Mouse (Mus musculus) layer of hippocampus, adult 2 months (tissue): ENCODE measurements around the gene Masp1. TPM values are rescaled to one million over a fixed set of nuclear protein-coding genes. Genes with fewer than 3 reads are reported as not detected.
A peak's percentile ranks its signal among the peaks of the same experiment; 100 is the strongest.

Experiments
- DNase-seq, 2 experiments: peaks; one replicate each; pipeline ENCODE4 v3.0.0; 2022; ENCODE audit warnings: low spot score in 2 of 2
- H3K27ac ChIP-seq: fragments of 200-600 bp; 2 replicates; pipeline ENCODE4 v1.8.1; 2022
- H3K4me3 ChIP-seq: fragments of 200-600 bp; 2 replicates; pipeline ENCODE4 v1.8.1; 2022; ENCODE audit warnings: mild to moderate bottlenecking
- CTCF ChIP-seq: fragments of 200-600 bp; conservative IDR thresholded peaks from 2 replicates; pipeline ENCODE4 v1.8.1; 2022; ENCODE audit warnings: antibody characterized with exemption, mild to moderate bottlenecking, moderate library complexity
- total RNA-seq, 2 experiments: library from RNA; stranded (reverse); gene quantifications; 2 replicates each; pipeline ENCODE4 v1.2.3; 2021

Gene Masp1
- total RNA-seq, 2 experiments from 2014 or later: 12.4 to 12.6 TPM

DNA sequence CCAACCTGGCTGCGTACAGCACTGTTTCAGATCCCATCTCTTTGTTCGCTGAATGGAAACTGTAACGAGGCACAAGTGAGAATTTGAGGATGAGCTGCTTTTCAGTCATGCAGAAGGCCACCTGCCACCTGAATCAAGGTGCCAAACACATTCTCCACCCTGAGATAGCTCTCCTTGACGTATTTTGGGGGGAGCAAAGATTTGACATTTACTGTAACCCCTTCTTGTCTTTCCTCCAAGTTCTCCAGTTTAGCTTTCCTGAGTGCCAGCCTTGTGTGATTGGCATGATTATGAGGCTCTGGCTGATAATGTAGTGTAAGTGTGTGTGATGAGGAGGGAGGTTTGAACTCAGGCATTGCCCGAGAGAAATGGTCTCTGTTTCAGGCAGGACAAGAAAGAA, 1.5 kb upstream of the Masp1 start:
- H3K27ac ChIP-seq: no peak overlapping the region
- TF ChIP-seq CTCF: no peak
- no peak overlapping the region for H3K4me3 ChIP-seq
- no peak for DNase-seq

DNA sequence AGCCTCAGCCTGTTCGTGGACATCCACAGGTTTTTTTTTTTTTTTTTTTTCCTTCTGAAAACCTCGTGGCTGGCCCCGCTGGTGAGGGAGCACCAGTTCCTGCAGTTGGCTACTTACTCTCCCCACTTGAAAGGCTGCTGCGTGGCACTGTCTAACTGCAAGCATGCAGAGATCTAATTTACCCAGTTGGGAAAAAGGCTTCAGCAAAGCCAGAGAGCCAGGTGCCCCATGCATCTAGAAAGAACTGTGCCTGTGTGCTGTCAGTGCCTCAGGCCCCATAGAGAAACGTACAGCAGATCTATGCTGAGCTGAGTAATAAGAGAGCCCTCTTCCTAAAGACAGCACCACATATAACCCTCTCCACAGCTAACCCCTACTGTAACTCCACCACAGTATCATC, 477 bp upstream of the Masp1 start:
- DNase-seq: no peak
- TF ChIP-seq CTCF: no peak
- peak overlapping the region; percentile 89; the same call in 1 of the 2 replicates for H3K27ac ChIP-seq
- H3K4me3 ChIP-seq: no peak overlapping the region; the same call in 1 of the 2 replicates

DNA sequence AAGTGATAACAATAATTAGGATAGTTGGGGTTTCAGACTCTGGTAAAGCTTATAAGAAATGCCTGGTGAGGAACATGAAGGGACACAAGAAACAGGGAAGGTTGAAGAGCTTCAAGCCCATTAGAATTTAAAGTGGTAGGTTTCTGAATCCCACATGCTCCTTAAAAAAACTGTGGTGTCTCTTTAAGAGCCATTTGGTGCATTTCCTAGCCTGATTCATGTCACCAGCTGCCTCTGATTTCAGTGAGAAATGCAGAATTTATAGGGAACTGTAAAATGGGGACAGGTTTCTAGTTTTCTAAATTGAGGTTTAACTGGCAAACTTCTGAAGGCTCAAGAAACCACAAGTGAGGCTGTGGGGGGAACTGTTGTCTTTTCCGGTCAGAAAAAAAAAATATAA, 844 bp downstream of the Masp1 start:
- DNase-seq: no peak
- no peak for TF ChIP-seq CTCF
- Histone ChIP-seq H3K4me3 (peak overlapping the region; percentile 62), H3K27ac (peak overlapping the region; percentile 89)

GRCm38 (mm10) chr16:23518567-23519369, 1.8 kb downstream of the Masp1 start:
- peak overlapping the region; percentile 89 for H3K27ac ChIP-seq
- no peak for TF ChIP-seq CTCF
- peak in 1 of 2 experiments; percentile 30 for DNase-seq
- peak overlapping the region; percentile 62; the same call in 1 of the 2 replicates for H3K4me3 ChIP-seq

DNA sequence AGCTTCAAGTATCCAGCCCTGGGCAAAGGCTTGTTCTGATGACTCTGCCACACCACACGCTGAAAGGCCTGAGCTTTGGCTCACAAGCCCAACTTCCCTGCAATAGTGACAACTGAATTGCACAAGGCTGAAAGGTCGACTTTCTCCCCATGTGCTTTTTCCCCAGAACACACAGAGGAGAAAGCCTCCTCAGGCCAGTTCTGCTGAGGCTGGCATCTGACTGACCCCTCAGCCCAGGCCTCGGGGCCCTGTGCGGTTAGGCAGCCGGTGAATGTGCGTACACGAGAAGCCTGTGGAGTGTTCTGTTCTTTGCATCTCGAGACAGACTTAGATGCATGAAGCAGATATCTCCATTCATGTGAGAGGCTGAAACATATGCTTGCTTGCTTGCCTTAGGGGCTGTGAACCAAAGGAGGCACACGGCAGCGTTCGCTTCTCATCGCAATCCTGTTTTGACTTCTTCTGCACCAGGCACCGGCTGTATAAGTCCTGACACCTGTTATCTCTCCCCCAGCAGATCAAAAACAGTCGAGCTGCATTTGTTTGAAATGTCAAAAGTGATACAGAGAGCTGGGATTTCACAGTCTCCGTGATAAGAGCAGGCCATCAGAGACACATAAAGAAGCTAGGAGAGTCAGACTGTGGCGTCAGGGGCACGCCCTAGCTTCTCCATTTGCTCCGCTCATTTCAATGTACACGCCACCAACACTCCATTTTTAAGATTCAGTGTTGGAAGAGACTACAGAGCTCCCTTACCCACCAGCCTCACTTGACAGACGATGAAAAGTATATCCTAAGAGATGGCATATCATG, 2.7 kb downstream of the Masp1 start:
- peak in 1 of 2 experiments; percentile 47 for DNase-seq
- no peak for TF ChIP-seq CTCF
- peak overlapping the region; percentile 7; the same call in 1 of the 2 replicates for H3K4me3 ChIP-seq
- H3K27ac ChIP-seq: peak overlapping the region; percentile 89

GRCm38 (mm10) chr16:23517230-23517629, 3.4 kb downstream of the Masp1 start:
- peak overlapping the region; percentile 89; the same call in 1 of the 2 replicates for H3K27ac ChIP-seq
- TF ChIP-seq CTCF: no peak
- H3K4me3 ChIP-seq: no peak overlapping the region
- DNase-seq: no peak

GRCm38 (mm10) chr16:23516606-23517005, 4.0 kb downstream of the Masp1 start:
- Histone ChIP-seq H3K27ac (peak overlapping the region; percentile 32; the same call in 1 of the 2 replicates), H3K4me3 (no peak overlapping the region)
- no peak for DNase-seq
- TF ChIP-seq CTCF: no peak

- Histone ChIP-seq H3K27ac (no peak overlapping the region), H3K4me3 (no peak overlapping the region)
- DNase-seq: no peak
- no peak for TF ChIP-seq CTCF
Observed at GRCm38 (mm10) chr16:23515766-23516165, 4.8 kb downstream of the Masp1 start.

DNA sequence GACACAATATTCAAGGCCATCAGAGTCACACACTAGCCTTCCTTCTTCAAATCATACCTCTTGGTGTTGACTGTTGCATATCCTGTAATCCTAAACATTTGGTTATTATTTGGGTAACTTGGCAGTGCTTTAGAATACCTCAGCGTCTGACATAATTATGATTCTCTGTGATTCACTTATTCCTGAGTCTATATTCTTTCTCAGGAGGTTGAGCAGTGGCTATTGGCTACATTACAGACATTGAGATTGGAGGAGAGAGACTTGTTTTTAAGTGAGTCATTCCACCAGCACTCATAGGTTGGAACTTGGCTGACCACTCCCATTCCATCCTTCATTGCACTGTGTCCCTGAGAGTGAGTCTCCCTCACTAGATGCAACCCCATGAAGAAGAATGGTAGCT, 7.2 kb downstream of the Masp1 start:
- DNase-seq: no peak
- Histone ChIP-seq H3K27ac (no peak overlapping the region), H3K4me3 (no peak overlapping the region)
- no peak for TF ChIP-seq CTCF

- Histone ChIP-seq H3K27ac (no peak overlapping the region), H3K4me3 (no peak overlapping the region)
- TF ChIP-seq CTCF: no peak
- no peak for DNase-seq
Observed at GRCm38 (mm10) chr16:23511166-23511935, 9.3 kb downstream of the Masp1 start.

- no peak for DNase-seq
- Histone ChIP-seq H3K27ac (0 out of 2 replicates have a peak overlapping the region, but pooled peaks have one; percentile 29), H3K4me3 (no peak overlapping the region)
- TF ChIP-seq CTCF: no peak
Observed at GRCm38 (mm10) chr16:23505904-23506687, 14.5 kb downstream of the Masp1 start.

GRCm38 (mm10) chr16:23504320-23504744, 16.3 kb downstream of the Masp1 start:
- DNase-seq: no peak
- TF ChIP-seq CTCF: no peak
- Histone ChIP-seq H3K27ac (no peak overlapping the region), H3K4me3 (no peak overlapping the region)
